Mouse (Mus musculus) kidney, embryonic 16.5 days (tissue): ENCODE data around the gene Capn2. TPM values are rescaled to one million over a fixed set of nuclear protein-coding genes. Genes with fewer than 3 reads are reported as not detected.

Experiments used
- ATAC-seq: fragments of 200-750 bp; cut with Nextera tagmentation; 2 replicates; pipeline ENCODE4 v1.8.0; 2017; ENCODE audit warnings: moderate TSS enrichment; ENCODE audit not compliant: low FRiP score, low TSS enrichment
- H3K27ac ChIP-seq: fragments of 300-500 bp; sonication (generic); 2 replicates; pipeline ENCODE4 v1.5.1; 2014; ENCODE audit warnings: low read length
- H3K27me3 ChIP-seq: fragments of 300-500 bp; sonication (generic); 2 replicates; pipeline ENCODE4 v1.6.1; 2014; ENCODE audit warnings: low read length, control low read depth, mixed read lengths; ENCODE audit not compliant: insufficient read depth
- H3K36me3 ChIP-seq: fragments of 300-500 bp; sonication (generic); 2 replicates; pipeline ENCODE4 v1.6.1; 2014; ENCODE audit warnings: low read length, control low read depth, mixed read lengths; ENCODE audit not compliant: insufficient read depth
- H3K4me1 ChIP-seq: fragments of 300-500 bp; sonication (generic); 2 replicates; pipeline ENCODE4 v1.6.1; 2014; ENCODE audit warnings: low read length, control low read depth, mixed read lengths; ENCODE audit not compliant: insufficient read depth
- H3K4me2 ChIP-seq: fragments of 300-500 bp; sonication (generic); replicated peaks from 2 replicates; pipeline ENCODE4 v1.6.1; 2014; ENCODE audit warnings: low read depth, low read length
- H3K4me3 ChIP-seq: fragments of 300-500 bp; sonication (generic); 2 replicates; pipeline ENCODE4 v1.5.1; 2014; ENCODE audit warnings: mild to moderate bottlenecking, low read length
- H3K9ac ChIP-seq: fragments of 300-500 bp; sonication (generic); replicated peaks from 2 replicates; pipeline ENCODE4 v1.6.1; 2014; ENCODE audit warnings: low read length
- H3K9me3 ChIP-seq: fragments of 300-500 bp; sonication (generic); 2 replicates; pipeline ENCODE4 v1.6.1; 2016; ENCODE audit warnings: low read length, control low read depth
- WGBS: fragments of 180-500 bp; shearing (Covaris S2); extraction: QIAGEN DNeasy Blood & Tissue Kit; methylation state at CpG from one replicate; pipeline ENCODE4 v1.1.7; 2014; 5-methylcytosine and 5-hydroxymethylcytosine counted together
- polyA plus RNA-seq: library from polyadenylated mRNA; unstranded; fragments of >200 nt; fragmentation: Nextera tagmentation; extraction: Ambion mirVana; gene quantifications from 2 replicates; pipeline ENCODE4 v1.2.1, GENCODE M21; 2015

Capn2 gene
- polyA plus RNA-seq, 1 experiment from 2014 or later: 142 TPM

- Histone ChIP-seq H3K9me3 (no peaks in the 10 kb centered on the region), H3K27ac (peak overlapping the region; percentile 56; the same call in 1 of the 2 replicates), H3K27me3 (no peaks in the 10 kb centered on the region), H3K4me3 (no peak overlapping the region), H3K36me3 (peaks cover 18% of the 10 kb centered on the region; the same call in 1 of the 2 replicates), H3K9ac (no peak overlapping the region), H3K4me1 (peaks cover 26% of the 10 kb centered on the region), H3K4me2 (no peak overlapping the region)
- 16% methylated on average over 4 of the region's 4 CpGs for WGBS
- peak; percentile 46; the same call in 1 of the 2 replicates for ATAC-seq
Measured at GRCm38 (mm10) chr1:182504223-182504622, 13.2 kb downstream of the Capn2 start.

GRCm38 (mm10) chr1:182503206-182503900, 14.1 kb downstream of the Capn2 start:
- no peak overlapping the region for H3K27ac ChIP-seq
- no peak overlapping the region for H3K4me3 ChIP-seq
- H3K36me3 ChIP-seq: 0 out of 2 replicates have a peak, but pooled peaks cover 15% of the 10 kb centered on the region
- H3K4me2 ChIP-seq: no peak overlapping the region
- H3K4me1 ChIP-seq: peaks cover 26% of the 10 kb centered on the region
- WGBS: 83% methylated on average over 13 of the region's 13 CpGs
- no peak overlapping the region for H3K9ac ChIP-seq
- ATAC-seq: no peak
- no peaks in the 10 kb centered on the region for H3K9me3 ChIP-seq
- no peaks in the 10 kb centered on the region for H3K27me3 ChIP-seq

- Histone ChIP-seq H3K27ac (no peak overlapping the region), H3K9me3 (no peaks in the 10 kb centered on the region), H3K9ac (no peak overlapping the region), H3K4me2 (no peak overlapping the region), H3K4me3 (no peak overlapping the region), H3K27me3 (no peaks in the 10 kb centered on the region), H3K36me3 (0 out of 2 replicates have a peak, but pooled peaks cover 15% of the 10 kb centered on the region), H3K4me1 (peaks cover 30% of the 10 kb centered on the region)
- WGBS: 81% methylated on average over 7 of the region's 7 CpGs
- no peak for ATAC-seq
Measured at GRCm38 (mm10) chr1:182502491-182503050, 14.8 kb downstream of the Capn2 start.

- Histone ChIP-seq H3K27me3 (no peaks in the 10 kb centered on the region), H3K4me2 (no peak overlapping the region), H3K4me3 (no peak overlapping the region), H3K9me3 (no peaks in the 10 kb centered on the region), H3K27ac (no peak overlapping the region), H3K9ac (no peak overlapping the region), H3K36me3 (0 out of 2 replicates have a peak, but pooled peaks cover 15% of the 10 kb centered on the region), H3K4me1 (peaks cover 36% of the 10 kb centered on the region)
- WGBS: 90% methylated on average over 7 of the region's 7 CpGs
- ATAC-seq: no peak
Measured at GRCm38 (mm10) chr1:182501815-182502405, 15.5 kb downstream of the Capn2 start.

- 0 out of 2 replicates have a peak, but pooled peaks cover 15% of the 10 kb centered on the region for H3K36me3 ChIP-seq
- H3K9ac ChIP-seq: no peak overlapping the region
- WGBS: 77% methylated on average over 4 of the region's 4 CpGs
- no peaks in the 10 kb centered on the region for H3K27me3 ChIP-seq
- no peak for ATAC-seq
- H3K4me2 ChIP-seq: no peak overlapping the region
- H3K9me3 ChIP-seq: no peaks in the 10 kb centered on the region
- no peak overlapping the region for H3K27ac ChIP-seq
- no peak overlapping the region for H3K4me3 ChIP-seq
- peaks cover 41% of the 10 kb centered on the region for H3K4me1 ChIP-seq
Measured at GRCm38 (mm10) chr1:182500843-182501242, 16.6 kb downstream of the Capn2 start.

GRCm38 (mm10) chr1:182500224-182500623, 17.2 kb downstream of the Capn2 start:
- no peak overlapping the region for H3K9ac ChIP-seq
- no peak for ATAC-seq
- 0 out of 2 replicates have a peak, but pooled peaks cover 9% of the 10 kb centered on the region for H3K36me3 ChIP-seq
- H3K27me3 ChIP-seq: no peaks in the 10 kb centered on the region
- no peak overlapping the region for H3K4me2 ChIP-seq
- H3K27ac ChIP-seq: no peak overlapping the region
- no peaks in the 10 kb centered on the region for H3K9me3 ChIP-seq
- H3K4me1 ChIP-seq: peaks cover 42% of the 10 kb centered on the region
- 69% methylated on average over 4 of the region's 4 CpGs for WGBS
- no peak overlapping the region for H3K4me3 ChIP-seq

GRCm38 (mm10) chr1:182499443-182500089, 17.8 kb downstream of the Capn2 start:
- H3K27ac ChIP-seq: no peak overlapping the region
- WGBS: 60% methylated on average over 9 of the region's 9 CpGs
- H3K4me2 ChIP-seq: no peak overlapping the region
- ATAC-seq: no peak
- no peak overlapping the region for H3K9ac ChIP-seq
- H3K4me3 ChIP-seq: no peak overlapping the region
- H3K4me1 ChIP-seq: peaks cover 45% of the 10 kb centered on the region
- H3K9me3 ChIP-seq: no peaks in the 10 kb centered on the region
- no peaks in the 10 kb centered on the region for H3K27me3 ChIP-seq
- H3K36me3 ChIP-seq: 0 out of 2 replicates have a peak, but pooled peaks cover 7% of the 10 kb centered on the region

GRCm38 (mm10) chr1:182497736-182498135, 19.7 kb downstream of the Capn2 start:
- Histone ChIP-seq H3K27me3 (no peaks in the 10 kb centered on the region), H3K36me3 (0 out of 2 replicates have a peak, but pooled peaks cover 8% of the 10 kb centered on the region), H3K9ac (no peak overlapping the region), H3K4me1 (peaks cover 39% of the 10 kb centered on the region), H3K27ac (peak overlapping the region; percentile 59; the same call in 1 of the 2 replicates), H3K4me2 (no peak overlapping the region), H3K4me3 (no peak overlapping the region), H3K9me3 (no peaks in the 10 kb centered on the region)
- no peak for ATAC-seq
- WGBS: 48% methylated on average over 4 of the region's 4 CpGs

GRCm38 (mm10) chr1:182496685-182497084, 20.7 kb downstream of the Capn2 start:
- WGBS: 54% methylated on average over 6 of the region's 6 CpGs
- peak; percentile 63 for ATAC-seq
- peaks cover 18% of the 10 kb centered on the region for H3K36me3 ChIP-seq

More at GRCm38 (mm10) chr1:182496685-182497084, 20.7 kb downstream of the Capn2 start:
- Histone ChIP-seq H3K4me3 (no peak overlapping the region), H3K27ac (peak overlapping the region; percentile 59), H3K9ac (no peak overlapping the region), H3K4me1 (peaks cover 38% of the 10 kb centered on the region), H3K4me2 (no peak overlapping the region; the same call in 1 of the 2 replicates), H3K9me3 (no peaks in the 10 kb centered on the region), H3K27me3 (no peaks in the 10 kb centered on the region)
